Mouse (Mus musculus): ENCODE measurements around the gene Cse1l. TPM values are rescaled to one million over a fixed set of nuclear protein-coding genes. Genes with fewer than 3 reads are reported as not detected.
A peak's percentile ranks its signal among the peaks of the same experiment; 100 is the strongest.

The Cse1l gene
- polyA plus RNA-seq, 1 experiment from 2014 or later: 135 TPM

DNA sequence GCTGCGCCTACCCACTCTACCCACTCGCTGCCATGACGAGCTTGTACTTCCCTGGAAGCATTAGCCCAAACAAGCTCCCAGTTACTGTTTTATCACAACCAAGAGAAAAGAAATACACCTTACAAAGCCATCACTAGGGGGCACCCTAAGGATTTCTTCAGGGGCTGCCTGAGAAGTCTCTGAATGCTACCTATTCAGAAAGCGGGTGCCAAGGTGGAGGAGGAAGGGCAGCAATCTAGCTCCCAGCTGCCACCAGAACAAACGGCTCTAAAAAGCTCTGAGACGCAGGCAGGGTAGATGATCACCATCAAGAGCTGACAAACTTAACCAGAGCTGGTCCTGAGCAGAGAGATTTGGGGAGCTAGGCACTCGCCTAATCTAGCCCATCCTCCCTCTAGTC, 51.0 kb downstream of the Cse1l start:
- Histone ChIP-seq H3K4me1 (ENCODE audit: insufficient read depth, low read length) (no peaks in the 10 kb centered on the region), H3K27me3 (ENCODE audit: insufficient read depth, low read length) (no peaks in the 10 kb centered on the region), H3K9ac (replicated peaks; ENCODE audit: low read length) (no peak overlapping the region), H3K36me3 (ENCODE audit: insufficient read depth, low read length) (peaks cover 50% of the 10 kb centered on the region), H3K4me2 (replicated peaks; ENCODE audit: low read depth, low read length) (no peak overlapping the region), H3K9me3 (ENCODE audit: low read length) (no peaks in the 10 kb centered on the region), H3K27ac (ENCODE audit: low read length) (no peak overlapping the region), H3K4me3 (ENCODE audit: low read length) (no peak overlapping the region)
- WGBS: 51% methylated on average over 7 of the region's 7 CpGs
- no peak for ATAC-seq (ENCODE audit: low FRiP score, low TSS enrichment)

DNA sequence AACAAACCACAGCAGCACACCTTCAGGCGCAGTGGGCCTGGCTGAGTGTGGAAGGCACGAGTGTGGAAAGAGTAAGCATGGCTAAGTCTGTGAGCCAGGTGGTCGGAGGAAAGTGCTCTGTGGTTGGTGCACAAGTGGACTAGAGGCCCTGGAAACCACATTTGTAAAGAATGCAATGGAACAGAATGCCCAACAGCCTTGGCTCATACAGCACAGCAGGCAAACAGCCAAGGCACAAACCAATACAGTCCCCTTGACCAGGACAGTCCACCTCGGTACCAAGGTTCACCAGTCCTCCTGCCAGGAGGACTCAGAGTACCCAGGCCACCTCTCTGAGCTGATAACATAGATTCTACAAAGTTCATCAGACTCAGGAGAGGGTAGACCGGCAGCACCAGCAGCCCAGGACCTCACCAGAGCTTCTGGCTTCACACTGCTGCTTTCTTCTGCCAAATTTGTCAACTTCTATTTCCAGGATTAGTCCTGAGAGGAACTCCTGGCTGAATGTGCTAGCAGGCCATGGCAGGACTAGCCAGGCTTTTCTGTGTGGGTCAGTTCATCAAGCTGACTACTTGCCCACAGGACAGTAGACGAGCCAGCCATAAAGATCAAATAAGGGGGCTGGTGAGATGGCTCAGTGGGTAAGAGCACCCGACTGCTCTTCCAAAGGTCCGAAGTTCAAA, 54.9 kb downstream of the Cse1l start:
- Histone ChIP-seq H3K27me3 (ENCODE audit: insufficient read depth, low read length) (no peaks in the 10 kb centered on the region), H3K27ac (ENCODE audit: low read length) (no peak overlapping the region), H3K9ac (replicated peaks; ENCODE audit: low read length) (no peak overlapping the region), H3K4me3 (ENCODE audit: low read length) (no peak overlapping the region), H3K36me3 (ENCODE audit: insufficient read depth, low read length) (peaks cover 27% of the 10 kb centered on the region), H3K4me2 (replicated peaks; ENCODE audit: low read depth, low read length) (no peak overlapping the region), H3K9me3 (ENCODE audit: low read length) (no peaks in the 10 kb centered on the region), H3K4me1 (ENCODE audit: insufficient read depth, low read length) (0 out of 2 replicates have a peak, but pooled peaks cover 9% of the 10 kb centered on the region)
- WGBS: 86% methylated on average over 8 of the region's 8 CpGs
- no peak for ATAC-seq (ENCODE audit: low FRiP score, low TSS enrichment)

DNA sequence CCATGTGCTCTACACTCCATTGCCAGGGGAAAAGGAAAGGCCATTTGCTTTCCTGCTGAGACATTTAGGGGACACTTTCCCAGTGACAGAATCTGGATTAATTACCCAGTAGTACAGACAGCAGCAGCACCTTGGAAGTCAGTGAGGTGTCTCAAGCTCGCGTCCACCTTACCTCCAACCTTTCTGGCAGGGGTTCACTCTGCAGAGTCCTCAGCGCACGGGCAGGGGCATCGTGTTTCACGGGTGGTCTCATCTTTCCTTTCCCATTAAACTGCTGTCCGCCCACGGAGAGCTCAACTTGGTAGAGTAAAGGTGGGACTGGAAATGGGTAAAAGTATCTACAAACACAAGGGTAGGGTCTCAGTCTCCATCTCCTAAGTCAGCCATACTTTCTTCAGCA, 57.4 kb downstream of the Cse1l start:
- Histone ChIP-seq H3K27ac (ENCODE audit: low read length) (no peak overlapping the region), H3K36me3 (ENCODE audit: insufficient read depth, low read length) (peaks cover 17% of the 10 kb centered on the region), H3K27me3 (ENCODE audit: insufficient read depth, low read length) (no peaks in the 10 kb centered on the region), H3K4me1 (ENCODE audit: insufficient read depth, low read length) (0 out of 2 replicates have a peak, but pooled peaks cover 9% of the 10 kb centered on the region), H3K9me3 (ENCODE audit: low read length) (no peaks in the 10 kb centered on the region), H3K4me2 (replicated peaks; ENCODE audit: low read depth, low read length) (no peak overlapping the region), H3K4me3 (ENCODE audit: low read length) (no peak overlapping the region), H3K9ac (replicated peaks; ENCODE audit: low read length) (no peak overlapping the region)
- peak; percentile 86; the same call in 1 of the 2 replicates for ATAC-seq (ENCODE audit: low FRiP score, low TSS enrichment)
- WGBS: 27% methylated on average over 8 of the region's 8 CpGs

DNA sequence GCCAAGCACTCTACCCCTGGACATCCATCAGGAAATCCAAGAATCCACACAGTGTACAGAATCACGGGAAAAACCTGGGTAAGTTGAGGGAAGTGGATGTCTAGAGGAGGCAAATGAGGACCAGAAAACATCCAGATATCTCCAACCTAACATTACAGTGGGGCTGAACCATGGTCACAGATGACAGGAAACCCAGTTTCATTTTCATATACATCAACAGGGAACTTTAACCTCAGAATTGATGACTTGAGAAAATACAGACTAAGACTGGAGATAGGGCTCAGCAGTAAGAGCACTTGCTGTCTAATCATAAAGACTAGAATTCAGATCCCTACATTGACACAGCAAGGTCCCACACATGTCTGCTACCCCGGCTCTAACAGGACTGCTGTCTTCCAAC, 58.9 kb downstream of the Cse1l start:
- no peak overlapping the region for H3K27ac ChIP-seq (ENCODE audit: low read length)
- no peak overlapping the region for H3K4me3 ChIP-seq (ENCODE audit: low read length)
- ATAC-seq (ENCODE audit: low FRiP score, low TSS enrichment): no peak
- H3K4me2 ChIP-seq (replicated peaks; ENCODE audit: low read depth, low read length): no peak overlapping the region
- H3K36me3 ChIP-seq (ENCODE audit: insufficient read depth, low read length): peaks cover 9% of the 10 kb centered on the region; the same call in 1 of the 2 replicates
- H3K4me1 ChIP-seq (ENCODE audit: insufficient read depth, low read length): 0 out of 2 replicates have a peak, but pooled peaks cover 9% of the 10 kb centered on the region
- 87% methylated on average over 2 of the region's 2 CpGs for WGBS
- no peaks in the 10 kb centered on the region for H3K27me3 ChIP-seq (ENCODE audit: insufficient read depth, low read length)
- no peaks in the 10 kb centered on the region for H3K9me3 ChIP-seq (ENCODE audit: low read length)
- no peak overlapping the region for H3K9ac ChIP-seq (replicated peaks; ENCODE audit: low read length)

DNA sequence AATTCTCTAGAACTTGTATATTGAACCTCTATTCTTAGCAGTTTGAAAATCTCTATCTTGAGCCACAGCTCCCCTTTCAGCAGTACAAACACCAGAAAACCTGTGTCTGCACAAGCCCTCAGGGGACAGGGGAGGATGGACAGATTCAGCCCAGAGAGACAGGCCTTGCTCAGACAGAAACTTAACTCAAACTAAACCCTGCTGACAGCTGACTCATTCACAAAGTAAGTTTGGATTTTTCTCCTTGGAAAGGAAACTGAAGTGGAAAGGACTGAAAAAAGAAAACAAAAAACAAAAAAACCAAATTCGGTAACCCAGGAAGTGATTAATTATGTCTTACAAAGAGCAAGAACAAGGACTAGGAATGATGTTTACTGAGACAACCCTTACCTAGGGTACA, 67.3 kb downstream of the Cse1l start:
- Histone ChIP-seq H3K4me2 (replicated peaks; ENCODE audit: low read depth, low read length) (no peak overlapping the region), H3K9ac (replicated peaks; ENCODE audit: low read length) (no peak overlapping the region), H3K27ac (ENCODE audit: low read length) (no peak overlapping the region), H3K4me1 (ENCODE audit: insufficient read depth, low read length) (peaks cover 18% of the 10 kb centered on the region; the same call in 1 of the 2 replicates), H3K27me3 (ENCODE audit: insufficient read depth, low read length) (no peaks in the 10 kb centered on the region), H3K4me3 (ENCODE audit: low read length) (no peak overlapping the region), H3K36me3 (ENCODE audit: insufficient read depth, low read length) (no peaks in the 10 kb centered on the region), H3K9me3 (ENCODE audit: low read length) (no peaks in the 10 kb centered on the region)
- 46% methylated on average over 1 of the region's 1 CpGs for WGBS
- no peak for ATAC-seq (ENCODE audit: low FRiP score, low TSS enrichment)

DNA sequence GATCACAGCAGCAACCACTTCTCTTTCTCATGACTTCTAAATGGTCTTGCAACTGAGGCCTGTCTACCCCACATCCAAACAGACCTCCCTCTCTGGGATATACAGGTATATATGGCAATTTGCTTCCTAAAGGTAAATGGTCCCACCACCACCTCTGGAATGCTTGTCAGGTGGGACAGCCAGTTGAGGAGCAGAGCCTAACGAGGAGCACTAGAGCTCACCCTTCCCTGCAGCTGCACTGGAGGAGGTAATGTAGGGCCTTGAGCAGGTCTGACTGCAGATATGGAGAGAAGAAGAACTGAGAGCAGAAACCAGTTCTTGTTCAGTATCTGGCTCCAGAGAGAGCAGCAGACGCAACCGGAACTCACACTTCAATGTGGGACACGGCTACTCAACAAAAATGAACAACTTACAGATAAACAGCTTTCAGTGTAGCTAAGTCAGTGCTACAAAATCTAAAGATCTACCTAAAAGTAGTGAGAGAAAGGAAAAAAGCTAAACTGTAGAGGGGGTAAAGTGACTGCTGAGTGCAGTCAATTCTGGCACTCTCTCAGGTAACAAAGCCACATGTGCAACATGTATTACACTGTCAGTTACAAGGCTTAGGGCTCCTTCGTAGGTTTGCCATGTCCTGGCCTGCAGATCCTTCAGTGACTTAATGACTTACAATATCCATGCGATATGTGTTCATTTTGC, 68.5 kb downstream of the Cse1l start:
- 0 out of 2 replicates have a peak overlapping the region, but pooled peaks have one; percentile 17 for H3K27ac ChIP-seq (ENCODE audit: low read length)
- H3K9ac ChIP-seq (replicated peaks; ENCODE audit: low read length): no peak overlapping the region
- 81% methylated on average over 6 of the region's 6 CpGs for WGBS
- no peaks in the 10 kb centered on the region for H3K27me3 ChIP-seq (ENCODE audit: insufficient read depth, low read length)
- H3K4me2 ChIP-seq (replicated peaks; ENCODE audit: low read depth, low read length): no peak overlapping the region
- no peaks in the 10 kb centered on the region for H3K9me3 ChIP-seq (ENCODE audit: low read length)
- H3K36me3 ChIP-seq (ENCODE audit: insufficient read depth, low read length): no peaks in the 10 kb centered on the region
- no peak for ATAC-seq (ENCODE audit: low FRiP score, low TSS enrichment)
- H3K4me3 ChIP-seq (ENCODE audit: low read length): no peak overlapping the region
- H3K4me1 ChIP-seq (ENCODE audit: insufficient read depth, low read length): peaks cover 18% of the 10 kb centered on the region; the same call in 1 of the 2 replicates

DNA sequence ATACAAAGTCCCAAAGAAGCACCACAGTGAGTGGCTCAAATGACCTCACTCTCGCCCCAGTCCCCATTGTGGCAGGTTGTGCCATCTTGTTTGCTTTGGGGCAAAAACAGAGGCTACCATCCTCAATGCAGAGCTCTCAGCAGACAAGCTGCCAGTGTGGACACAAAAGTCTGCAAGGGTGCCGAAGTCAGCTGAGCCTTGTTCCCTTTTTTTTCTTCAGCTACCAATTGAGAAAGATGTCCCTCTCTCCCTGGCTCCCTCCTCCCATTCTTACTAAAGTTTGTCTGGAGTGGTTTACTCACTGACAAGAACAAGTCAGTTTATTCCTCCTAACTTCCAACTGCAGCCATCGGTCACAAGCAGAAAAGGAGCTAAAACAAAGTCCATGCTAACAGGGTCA, 70.5 kb downstream of the Cse1l start:
- Histone ChIP-seq H3K9ac (replicated peaks; ENCODE audit: low read length) (no peak overlapping the region), H3K4me2 (replicated peaks; ENCODE audit: low read depth, low read length) (no peak overlapping the region), H3K36me3 (ENCODE audit: insufficient read depth, low read length) (no peaks in the 10 kb centered on the region), H3K4me3 (ENCODE audit: low read length) (no peak overlapping the region), H3K9me3 (ENCODE audit: low read length) (no peaks in the 10 kb centered on the region), H3K27ac (ENCODE audit: low read length) (no peak overlapping the region), H3K4me1 (ENCODE audit: insufficient read depth, low read length) (peaks cover 18% of the 10 kb centered on the region; the same call in 1 of the 2 replicates), H3K27me3 (ENCODE audit: insufficient read depth, low read length) (no peaks in the 10 kb centered on the region)
- WGBS: 75% methylated on average over 3 of the region's 3 CpGs
- no peak for ATAC-seq (ENCODE audit: low FRiP score, low TSS enrichment)

DNA sequence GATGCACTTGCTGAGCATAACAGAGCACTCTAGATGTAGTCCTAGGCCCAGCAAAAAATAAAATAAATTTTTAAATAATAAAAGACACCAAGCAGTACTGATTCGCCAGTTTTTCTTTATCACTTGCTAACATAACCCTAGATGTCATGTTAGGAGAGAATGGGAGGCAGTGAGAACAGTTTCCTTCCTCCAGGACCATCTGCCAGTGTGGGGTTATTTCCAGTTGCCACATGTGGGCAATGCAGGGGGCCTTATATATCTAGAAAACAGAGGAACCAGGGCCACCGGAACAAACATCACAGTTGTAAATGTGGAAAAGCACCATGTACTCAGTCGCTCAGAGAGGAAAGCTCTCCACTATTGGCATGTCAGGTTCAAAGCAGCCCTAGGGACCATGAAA, 71.7 kb downstream of the Cse1l start:
- H3K4me3 ChIP-seq (ENCODE audit: low read length): no peak overlapping the region
- H3K4me1 ChIP-seq (ENCODE audit: insufficient read depth, low read length): peaks cover 18% of the 10 kb centered on the region; the same call in 1 of the 2 replicates
- H3K9me3 ChIP-seq (ENCODE audit: low read length): no peaks in the 10 kb centered on the region
- no peak overlapping the region for H3K4me2 ChIP-seq (replicated peaks; ENCODE audit: low read depth, low read length)
- no peaks in the 10 kb centered on the region for H3K27me3 ChIP-seq (ENCODE audit: insufficient read depth, low read length)
- H3K27ac ChIP-seq (ENCODE audit: low read length): no peak overlapping the region
- H3K36me3 ChIP-seq (ENCODE audit: insufficient read depth, low read length): no peaks in the 10 kb centered on the region
- ATAC-seq (ENCODE audit: low FRiP score, low TSS enrichment): no peak
- 70% methylated on average over 3 of the region's 3 CpGs for WGBS
- H3K9ac ChIP-seq (replicated peaks; ENCODE audit: low read length): no peak overlapping the region

DNA sequence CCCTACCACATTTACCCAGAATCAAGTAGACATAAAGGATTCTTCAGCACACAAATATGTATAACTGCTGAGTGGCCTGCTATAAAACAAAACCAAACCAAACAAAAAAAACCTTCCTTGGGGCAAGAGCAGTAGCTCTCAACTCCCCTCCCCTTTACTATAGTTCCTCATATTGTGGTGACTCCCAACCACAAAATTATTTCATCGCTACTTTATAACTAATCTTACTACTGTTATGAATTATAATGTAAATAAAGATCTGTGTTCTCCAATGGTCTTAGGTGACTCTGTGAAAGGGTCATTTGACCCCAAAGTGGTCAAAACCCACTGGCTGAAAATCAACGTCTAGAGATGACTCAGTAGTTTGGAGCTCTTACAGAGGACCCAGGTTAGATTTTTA, 74.3 kb downstream of the Cse1l start:
- Histone ChIP-seq H3K27me3 (ENCODE audit: insufficient read depth, low read length) (no peaks in the 10 kb centered on the region), H3K27ac (ENCODE audit: low read length) (no peak overlapping the region)

DNA sequence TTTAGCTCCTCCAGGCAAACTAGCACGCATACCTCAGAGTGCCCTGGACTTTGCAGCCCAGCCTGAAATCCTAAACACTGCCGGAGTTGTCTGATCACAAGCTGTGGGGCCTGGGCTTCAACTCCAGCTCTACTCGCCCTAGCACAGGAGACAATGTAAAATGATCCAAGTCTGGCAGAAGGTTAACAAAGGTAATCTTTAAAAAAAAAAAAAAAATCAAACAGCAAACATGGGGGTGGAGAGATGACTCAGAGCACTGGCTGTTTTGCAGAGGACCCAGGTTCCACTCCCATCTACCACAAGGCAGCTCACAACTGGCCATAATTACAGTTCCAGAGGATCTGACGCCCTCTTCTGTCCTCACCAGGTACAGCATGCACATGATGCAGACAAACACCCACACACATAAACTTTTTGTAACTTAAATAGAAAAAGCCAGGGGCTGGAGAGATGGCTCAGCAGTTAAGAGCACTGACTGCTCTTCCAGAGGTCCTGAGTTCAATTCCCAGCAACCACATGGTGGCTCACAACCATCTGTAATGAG, 77.6 kb downstream of the Cse1l start:
- no peaks in the 10 kb centered on the region for H3K4me1 ChIP-seq (ENCODE audit: insufficient read depth, low read length)
- no peak overlapping the region for H3K27ac ChIP-seq (ENCODE audit: low read length)
- no peak for ATAC-seq (ENCODE audit: low FRiP score, low TSS enrichment)
- H3K27me3 ChIP-seq (ENCODE audit: insufficient read depth, low read length): no peaks in the 10 kb centered on the region
- no peaks in the 10 kb centered on the region for H3K9me3 ChIP-seq (ENCODE audit: low read length)
- H3K4me3 ChIP-seq (ENCODE audit: low read length): no peak overlapping the region
- no peak overlapping the region for H3K9ac ChIP-seq (replicated peaks; ENCODE audit: low read length)
- WGBS: 77% methylated on average over 4 of the region's 4 CpGs
- no peak overlapping the region for H3K4me2 ChIP-seq (replicated peaks; ENCODE audit: low read depth, low read length)
- H3K36me3 ChIP-seq (ENCODE audit: insufficient read depth, low read length): no peaks in the 10 kb centered on the region

More for the DNA sequence above, 74.3 kb downstream of the Cse1l start:
- H3K36me3 ChIP-seq (ENCODE audit: insufficient read depth, low read length): no peaks in the 10 kb centered on the region
- no peak overlapping the region for H3K4me3 ChIP-seq (ENCODE audit: low read length)
- no peaks in the 10 kb centered on the region for H3K9me3 ChIP-seq (ENCODE audit: low read length)
- WGBS: 80% methylated on average over 2 of the region's 2 CpGs
- no peak overlapping the region for H3K4me2 ChIP-seq (replicated peaks; ENCODE audit: low read depth, low read length)
- H3K9ac ChIP-seq (replicated peaks; ENCODE audit: low read length): no peak overlapping the region
- no peak for ATAC-seq (ENCODE audit: low FRiP score, low TSS enrichment)
- peaks cover 15% of the 10 kb centered on the region; the same call in 1 of the 2 replicates for H3K4me1 ChIP-seq (ENCODE audit: insufficient read depth, low read length)
